Mouse (Mus musculus) gastrocnemius, postnatal 10 days (tissue): ENCODE data around the gene Rassf8. TPM values are rescaled to one million over a fixed set of nuclear protein-coding genes. Genes with fewer than 3 reads are reported as not detected.

ENCODE experiments used
- DNase-seq: peaks from one replicate; pipeline ENCODE4 v3.0.0; 2021; ENCODE audit warnings: mixed read lengths
- total RNA-seq, 2 experiments: library from RNA; stranded (reverse); gene quantifications; 2 replicates each; pipeline ENCODE4 v1.2.3; 2021

The Rassf8 gene
- total RNA-seq, 2 experiments from 2014 or later, result 40.7 to 41.6 TPM

- DNase-seq, result no peak
Observed at GRCm38 (mm10) chr6:145779383-145779782, 32.8 kb downstream of the Rassf8 start.

GRCm38 (mm10) chr6:145780180-145780802 lies 33.7 kb downstream of the Rassf8 start:
- no peak for DNase-seq

- no peak for DNase-seq
Observed at GRCm38 (mm10) chr6:145781256-145781655, 34.7 kb downstream of the Rassf8 start.

DNA sequence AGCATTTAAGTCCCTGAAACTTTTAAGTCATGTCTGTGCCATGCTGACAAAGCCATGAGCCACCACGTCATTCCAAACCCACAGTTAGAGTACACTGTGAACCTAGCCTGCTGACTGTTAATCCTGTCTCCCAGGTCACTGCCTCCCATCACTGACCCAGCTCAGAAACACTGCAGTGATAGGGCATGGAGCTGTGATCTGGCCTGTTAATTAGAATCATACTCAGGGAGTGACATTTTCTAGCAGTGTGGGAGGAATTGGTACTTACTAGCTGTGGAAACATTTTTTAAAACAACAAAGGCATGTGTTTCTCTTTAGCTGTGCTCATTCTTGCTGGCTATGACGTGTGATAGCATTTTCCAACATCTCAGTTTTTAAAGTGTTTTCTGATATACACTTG lies 35.4 kb downstream of the Rassf8 start:
- DNase-seq, result no peak

DNA sequence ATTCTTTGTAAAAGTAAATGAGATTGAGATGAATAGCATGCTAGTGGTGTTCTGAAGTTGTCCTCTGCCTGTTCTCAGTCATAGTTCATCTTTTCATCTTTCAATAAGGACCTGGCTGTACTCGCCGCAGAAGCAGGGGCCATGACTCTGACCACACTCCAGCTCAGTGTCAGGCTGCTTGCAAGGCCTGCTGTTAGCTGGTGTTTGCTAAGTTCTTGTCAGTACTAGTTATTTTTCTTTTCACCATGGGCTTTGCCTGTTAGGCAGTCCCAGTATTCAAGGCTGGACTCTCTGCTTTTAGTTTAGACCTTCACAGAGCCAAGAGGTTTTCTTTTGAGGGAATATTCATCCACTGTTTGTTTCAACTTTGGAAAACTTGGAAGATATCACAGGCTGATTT lies 40.8 kb downstream of the Rassf8 start:
- no peak for DNase-seq

GRCm38 (mm10) chr6:145789738-145790137 lies 43.2 kb downstream of the Rassf8 start:
- DNase-seq, result no peak

DNA sequence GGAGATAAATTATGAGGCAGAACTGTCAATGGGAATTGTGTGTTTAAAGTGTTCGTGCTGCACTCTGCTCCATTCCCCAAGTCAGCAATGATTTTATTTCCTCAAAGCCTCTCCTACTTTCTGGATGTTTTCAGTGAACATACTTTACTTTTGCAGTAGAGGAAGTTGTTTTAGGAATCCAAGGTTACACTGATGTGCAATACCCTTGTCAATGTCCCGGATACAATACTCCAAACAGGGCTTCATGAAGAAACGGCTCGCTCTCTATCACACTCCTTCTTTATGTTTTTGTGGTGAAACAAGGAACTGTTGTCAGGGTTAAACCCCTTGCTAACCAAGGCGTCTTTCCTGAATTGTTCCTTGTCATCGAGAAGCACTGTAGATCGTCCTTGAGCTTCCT lies 45.8 kb downstream of the Rassf8 start:
- DNase-seq, result no peak

DNA sequence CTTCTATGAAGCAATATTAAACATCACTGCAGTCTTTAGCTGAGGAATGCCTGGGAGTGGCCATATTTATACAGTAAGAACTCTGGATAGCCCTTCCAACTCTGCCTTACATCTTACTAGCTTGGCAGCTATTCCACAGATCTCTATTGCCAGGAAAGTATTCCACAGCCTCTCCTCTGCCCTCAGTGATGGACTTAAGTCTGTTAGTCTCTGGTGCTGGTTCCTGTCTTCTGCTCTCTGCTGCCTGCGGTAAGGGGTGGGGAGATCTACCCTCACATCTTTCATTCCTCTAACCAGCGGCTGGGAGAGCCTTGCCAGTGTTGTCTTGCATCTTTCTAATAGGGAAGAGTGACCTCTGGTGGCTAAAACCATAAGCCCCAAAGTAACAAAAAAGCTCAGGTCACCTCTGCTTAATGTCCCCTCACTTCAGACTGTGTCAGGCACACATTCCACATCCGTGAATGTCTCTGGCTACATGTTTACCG lies 46.6 kb downstream of the Rassf8 start:
- DNase-seq, result no peak

DNA sequence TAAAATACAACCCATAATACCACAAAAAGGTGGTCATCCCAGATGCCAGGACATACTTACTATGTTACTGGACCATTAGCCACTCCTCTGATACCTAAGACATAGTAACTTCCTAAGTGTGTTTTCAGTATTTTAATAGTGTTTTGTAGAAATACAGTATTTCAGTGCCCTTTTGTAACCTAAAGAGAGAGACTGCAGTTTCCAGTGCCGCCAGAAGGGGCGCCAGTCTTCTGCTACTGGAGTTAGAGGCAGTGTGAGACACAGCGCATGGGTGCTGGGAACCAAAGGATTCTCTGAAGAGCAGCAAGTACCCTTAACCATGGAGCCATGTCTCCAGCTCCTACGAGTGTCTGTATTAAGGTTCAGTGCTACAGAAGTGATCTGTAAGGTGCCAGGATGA lies 48.1 kb downstream of the Rassf8 start:
- DNase-seq, result no peak

GRCm38 (mm10) chr6:145796191-145797023 lies 49.9 kb downstream of the Rassf8 start:
- DNase-seq, result no peak

- DNase-seq, result no peak
Observed at GRCm38 (mm10) chr6:145797692-145798091, 51.1 kb downstream of the Rassf8 start.

DNA sequence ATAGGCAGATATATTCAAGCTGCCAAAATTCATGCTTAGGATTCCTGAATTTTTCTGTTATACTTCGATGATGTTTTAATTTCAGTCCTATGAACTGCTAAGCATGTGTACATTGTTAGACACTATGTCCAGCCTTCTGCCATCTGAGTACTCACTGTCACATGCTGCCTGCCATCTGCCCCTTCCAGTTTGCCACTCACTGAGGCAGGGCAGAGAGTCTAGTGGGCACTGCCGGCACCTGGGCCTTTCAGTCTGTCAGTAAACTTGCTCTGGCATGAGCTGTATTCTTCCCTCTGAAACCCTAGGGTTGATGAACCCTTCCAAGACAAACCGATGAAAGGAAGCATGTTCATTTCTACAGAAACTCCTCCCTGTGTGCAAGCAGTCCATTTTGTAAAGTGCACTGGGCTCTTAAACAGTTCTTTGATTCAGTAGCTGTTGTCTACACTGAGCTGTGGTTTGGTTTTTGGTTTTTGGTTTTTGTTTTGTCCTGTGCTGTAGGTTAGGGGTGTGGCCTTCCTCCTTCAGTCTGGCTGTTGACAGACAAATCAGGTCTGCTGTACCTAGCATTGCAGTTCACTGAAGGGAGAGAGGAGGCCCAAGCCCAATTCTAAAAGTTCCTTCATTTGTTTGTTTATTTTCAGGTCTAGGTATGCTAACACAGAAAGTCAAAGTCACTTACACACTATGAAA lies 55.4 kb downstream of the Rassf8 start:
- no peak for DNase-seq

GRCm38 (mm10) chr6:145802881-145803280 lies 56.3 kb downstream of the Rassf8 start:
- DNase-seq, result no peak

- no peak for DNase-seq
Observed at GRCm38 (mm10) chr6:145804276-145804675, 57.7 kb downstream of the Rassf8 start.

DNA sequence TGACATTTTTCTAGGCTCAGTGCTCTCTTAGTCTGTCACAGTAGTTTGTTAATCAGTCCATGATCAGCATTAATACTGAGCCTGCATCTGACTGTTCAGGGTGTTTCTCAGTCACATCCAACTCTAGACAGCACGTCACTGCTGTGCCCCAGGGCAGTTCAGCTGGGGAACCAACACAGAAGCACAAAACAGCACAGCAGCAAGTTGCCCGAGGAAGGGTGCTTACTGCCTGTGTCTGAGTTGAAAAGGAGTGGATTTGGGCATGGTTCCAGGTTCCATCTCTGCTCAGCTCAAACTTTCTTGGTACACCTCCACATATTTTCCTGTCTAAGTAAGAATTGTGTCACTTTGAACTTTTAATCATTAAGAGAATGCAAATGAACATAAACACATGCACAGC lies 60.2 kb downstream of the Rassf8 start:
- DNase-seq, result no peak

- DNase-seq, result no peak
Observed at GRCm38 (mm10) chr6:145807929-145808328, 61.4 kb downstream of the Rassf8 start.

- no peak for DNase-seq
Observed at GRCm38 (mm10) chr6:145809566-145809965, 63.0 kb downstream of the Rassf8 start.

DNA sequence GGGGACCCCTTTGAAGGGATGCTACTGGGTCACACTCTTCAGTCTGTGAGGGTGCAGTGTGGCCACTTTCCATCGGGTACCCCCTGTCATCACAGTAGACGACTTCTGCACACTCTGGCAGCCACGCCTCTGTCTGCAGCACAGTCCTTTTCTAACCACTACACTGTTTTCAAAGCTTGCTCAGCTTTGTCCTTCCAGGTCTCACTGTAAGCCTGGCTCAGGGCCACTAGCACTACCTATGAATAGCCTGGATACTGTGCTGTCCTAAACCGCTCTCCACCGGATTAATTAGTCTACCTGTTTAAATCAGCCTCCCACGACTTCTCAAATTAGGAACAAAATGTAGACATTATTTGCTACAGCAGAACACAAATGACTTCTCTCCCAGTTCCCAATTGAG lies 63.5 kb downstream of the Rassf8 start:
- no peak for DNase-seq

DNA sequence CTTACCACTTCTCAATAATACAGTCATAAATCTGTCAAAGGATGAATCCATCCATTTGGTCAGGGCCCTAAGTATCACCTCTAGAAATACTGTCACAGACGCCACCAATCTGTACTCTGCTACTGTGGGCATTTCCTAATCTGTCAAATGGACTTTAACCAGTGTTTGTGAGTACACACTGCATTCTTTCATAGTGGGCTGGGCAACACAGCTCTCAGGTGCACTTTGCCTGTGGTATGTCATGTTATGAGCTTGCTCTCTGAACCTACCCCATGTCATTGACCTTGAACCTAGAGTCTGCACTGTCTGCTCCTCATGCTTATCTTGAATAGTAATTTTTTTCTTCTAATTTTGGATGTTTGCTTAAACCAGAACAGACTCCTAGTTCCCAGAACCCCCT lies 64.6 kb downstream of the Rassf8 start:
- no peak for DNase-seq

GRCm38 (mm10) chr6:145815200-145815599 lies 68.7 kb downstream of the Rassf8 start:
- no peak for DNase-seq

DNA sequence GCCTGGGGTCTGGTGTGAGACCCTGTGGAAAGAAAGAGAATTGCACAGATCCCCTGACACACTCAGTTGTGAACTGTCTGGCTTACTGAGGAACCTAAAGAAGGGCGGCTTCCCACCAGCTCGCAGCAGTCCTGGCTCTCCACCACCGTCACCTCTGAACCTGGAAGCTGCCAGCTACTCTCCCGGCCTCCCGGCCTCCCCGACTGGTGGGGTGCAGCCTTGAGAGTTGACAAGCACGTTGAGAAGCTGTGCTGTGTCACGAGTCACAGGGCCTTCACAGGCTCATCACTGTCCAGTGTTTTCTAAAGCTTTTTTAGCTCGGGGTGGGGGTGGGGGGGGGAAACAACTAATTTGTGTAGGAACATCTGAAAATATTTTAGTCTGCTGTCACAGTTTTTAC lies 72.6 kb downstream of the Rassf8 start:
- no peak for DNase-seq

DNA sequence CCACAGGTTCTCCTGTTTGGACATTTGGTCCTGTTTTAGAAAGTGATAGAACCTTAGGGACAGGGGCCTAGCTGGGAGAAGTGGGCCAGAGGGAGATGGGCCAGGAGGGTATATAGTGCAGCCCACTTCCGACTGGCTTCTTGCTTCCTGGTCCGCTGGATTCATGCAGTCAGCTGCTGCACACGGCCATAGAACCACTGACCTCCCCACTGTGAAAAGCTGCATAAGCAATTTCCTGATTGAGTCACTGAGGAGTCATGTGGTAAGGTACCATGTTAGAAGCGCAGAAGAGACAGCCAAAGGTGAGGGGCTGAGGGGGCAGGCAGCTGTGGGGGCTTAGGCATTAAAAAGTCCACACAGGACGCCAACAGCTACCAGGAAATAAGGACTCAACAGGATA lies 75.7 kb downstream of the Rassf8 start:
- no peak for DNase-seq

DNA sequence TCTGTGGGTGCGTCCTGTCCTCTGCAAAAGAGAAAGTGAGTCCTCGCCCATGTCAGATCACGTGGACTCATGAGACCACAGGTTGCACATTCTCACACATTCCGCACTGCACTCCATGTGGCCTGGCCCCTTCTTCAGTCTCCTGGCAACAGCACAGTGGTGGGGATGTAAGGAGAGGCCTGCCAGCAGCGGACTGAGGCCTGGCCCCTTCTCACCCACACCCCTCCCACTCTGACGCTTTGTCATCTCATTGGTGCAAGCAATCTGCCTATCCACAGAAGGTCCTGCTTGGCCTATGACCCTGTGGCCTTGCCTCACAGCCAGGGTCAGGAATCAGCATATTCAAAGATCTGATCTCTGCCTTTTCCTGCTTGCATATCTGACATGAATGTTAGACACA lies 76.6 kb downstream of the Rassf8 start:
- no peak for DNase-seq
